Mouse (Mus musculus): ENCODE measurements around the gene Aqp1.

DNA sequence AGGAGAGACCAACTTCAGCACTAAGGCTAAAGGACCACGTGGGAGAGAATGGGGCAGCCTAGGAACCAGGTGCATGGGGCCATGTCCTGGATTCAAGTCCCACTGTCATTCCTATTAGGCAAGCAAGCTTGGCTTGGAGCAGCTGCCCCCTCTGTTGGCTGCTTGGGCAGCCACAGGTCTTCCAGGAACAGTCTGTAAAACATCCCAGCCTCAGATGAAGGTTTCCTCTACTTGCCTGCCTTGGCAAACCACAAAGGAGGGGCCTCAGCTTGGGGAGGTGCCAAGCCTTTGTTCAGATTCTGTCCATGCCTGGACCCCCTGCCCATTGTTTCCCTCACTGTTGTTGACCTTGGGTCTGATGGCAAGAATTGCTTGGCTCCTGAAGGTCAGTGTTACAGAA is 11.4 kb upstream of the Aqp1 start:
- TF ChIP-seq CTCF (IDR thresholded peaks at IDR 0.05; ENCODE audit: low read depth, low read length) (no peak), POLR2A (IDR thresholded peaks at IDR 0.05; ENCODE audit: insufficient read depth, low read length) (no peak)

Measured in ES-Bruce4 (cell line).